Mouse (Mus musculus) brown adipose tissue, adult 24 weeks (tissue): Measurements from ENCODE around the gene Zfp827. TPM values are rescaled to one million over a fixed set of nuclear protein-coding genes. Genes with fewer than 3 reads are reported as not detected.

Experiments used
- H3K27ac ChIP-seq: fragments of 200-500 bp; replicated peaks from 2 replicates; pipeline ENCODE4 v1.5.1; 2012; ENCODE audit warnings: low read depth, mild to moderate bottlenecking, low read length
- H3K4me1 ChIP-seq: fragments of 200-500 bp; 2 replicates; pipeline ENCODE4 v1.6.1; 2012; ENCODE audit warnings: low read length, mixed read lengths; ENCODE audit not compliant: control insufficient read depth, insufficient read depth, insufficient read length
- H3K4me3 ChIP-seq: fragments of 200-500 bp; 2 replicates; pipeline ENCODE4 v1.5.1; 2012; ENCODE audit warnings: low read depth, mild to moderate bottlenecking, low read length, moderate library complexity; ENCODE audit not compliant: insufficient read depth
- polyA plus RNA-seq: library from polyadenylated mRNA; stranded (reverse); fragments of >200 nt; gene quantifications from 2 replicates; pipeline ENCODE4 v1.2.4, GENCODE M21; 2012; ENCODE audit not compliant: missing spikeins, insufficient read depth, insufficient read length

The Zfp827 gene
- polyA plus RNA-seq, 1 experiment, result 5.0 TPM

- H3K4me3 ChIP-seq, result no peak overlapping the region
- H3K27ac ChIP-seq, result no peak overlapping the region
Measured at GRCm38 (mm10) chr8:79227194-79227593, 199.0 kb downstream of the Zfp827 start.

DNA sequence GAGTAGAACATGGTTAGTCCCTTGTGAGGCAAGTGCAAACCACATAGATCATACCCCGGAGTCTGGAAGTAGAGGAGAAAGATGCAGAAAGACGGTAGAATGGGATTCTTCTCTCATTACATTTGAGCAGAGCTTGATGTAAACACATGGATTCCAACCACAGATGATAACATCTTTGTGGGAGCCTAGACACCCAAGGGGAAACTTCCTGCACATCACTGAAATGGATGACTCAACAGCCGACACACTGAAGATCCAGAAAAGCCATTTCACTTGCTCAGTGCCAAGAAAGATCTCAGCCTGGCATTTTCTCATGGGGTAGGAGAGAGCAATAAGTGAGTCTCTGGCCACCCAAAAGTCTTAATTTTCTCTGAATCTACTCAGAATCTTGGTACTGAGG is 199.7 kb downstream of the Zfp827 start:
- H3K27ac ChIP-seq, result no peak overlapping the region
- no peaks in the 10 kb centered on the region for H3K4me1 ChIP-seq
- no peak overlapping the region for H3K4me3 ChIP-seq

More at GRCm38 (mm10) chr8:79227194-79227593, 199.0 kb downstream of the Zfp827 start:
- H3K4me1 ChIP-seq, result no peaks in the 10 kb centered on the region

- Histone ChIP-seq H3K4me3 (no peak overlapping the region), H3K4me1 (no peaks in the 10 kb centered on the region), H3K27ac (no peak overlapping the region)
Measured at GRCm38 (mm10) chr8:79229266-79229888, 201.1 kb downstream of the Zfp827 start.

- Histone ChIP-seq H3K4me3 (no peak overlapping the region), H3K4me1 (no peaks in the 10 kb centered on the region), H3K27ac (no peak overlapping the region)
Measured at GRCm38 (mm10) chr8:79239320-79239719, 211.1 kb downstream of the Zfp827 start.

GRCm38 (mm10) chr8:79239996-79240395 is 211.8 kb downstream of the Zfp827 start:
- no peak overlapping the region for H3K4me3 ChIP-seq
- no peaks in the 10 kb centered on the region for H3K4me1 ChIP-seq
- H3K27ac ChIP-seq, result no peak overlapping the region

Other genes starting within 250 kb of the Zfp827 start
- 57.6 and 76.8 TPM in 2 replicates for gene Lsm6, start 207.3 kb upstream of the Zfp827 start, polyA plus RNA-seq
- not detected in 2 replicates for gene 1700011L22Rik, start 220.1 kb downstream of the Zfp827 start, polyA plus RNA-seq